Mouse (Mus musculus): ENCODE data around the gene C1ql4. TPM values are rescaled to one million over a fixed set of nuclear protein-coding genes. Genes with fewer than 3 reads are reported as not detected.

The C1ql4 gene
- polyA plus RNA-seq, 1 experiment, result 0.08 TPM

- Histone ChIP-seq H3K36me3 (ENCODE audit: control insufficient read depth, insufficient read depth, low read length) (no peaks in the 10 kb centered on the region), H3K27ac (ENCODE audit: control insufficient read depth, insufficient read depth, low read length) (no peak overlapping the region), H3K4me1 (replicated peaks; ENCODE audit: control insufficient read depth, insufficient read depth, low read length) (0 out of 2 replicates have a peak, but pooled peaks cover 4% of the 10 kb centered on the region), H3K4me3 (ENCODE audit: control insufficient read depth, insufficient read depth, low read length) (no peak overlapping the region), H3K27me3 (ENCODE audit: control insufficient read depth, insufficient read depth, low read length) (no peaks in the 10 kb centered on the region; the same call in 1 of the 2 replicates)
- WGBS, result 39% methylated on average over 7 of the region's 7 CpGs
- DNase-seq, result no peak
- TF ChIP-seq CTCF (IDR thresholded peaks at IDR 0.05; ENCODE audit: borderline replicate concordance, control insufficient read depth, extremely low read depth, insufficient read depth, low read length, poor library complexity) (no peak), POLR2A (IDR thresholded peaks at IDR 0.05; ENCODE audit: control insufficient read depth, extremely low read depth, insufficient read depth, low read length, poor library complexity) (no peak)
Observed at GRCm38 (mm10) chr15:99105238-99105637, 17.6 kb upstream of the C1ql4 start.

DNA sequence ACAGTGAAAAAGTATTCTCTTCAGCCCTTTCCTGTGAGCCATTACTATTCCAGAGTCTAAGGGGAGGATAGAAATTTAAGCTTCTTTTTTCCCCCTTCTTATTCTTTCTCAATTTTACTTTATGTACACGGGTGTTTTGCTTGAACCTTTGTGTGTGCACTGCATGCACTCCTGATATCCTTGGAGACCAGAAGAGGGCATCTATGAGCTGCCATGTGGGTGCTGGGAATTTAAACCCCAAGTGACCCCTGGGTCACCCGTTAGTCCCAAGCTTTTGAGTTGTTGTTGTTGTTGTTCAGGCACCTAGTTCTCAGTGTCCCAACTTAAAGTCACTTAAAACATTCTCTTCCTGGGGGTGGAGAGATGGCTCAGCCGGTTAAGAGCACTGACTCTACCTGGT, 12.4 kb upstream of the C1ql4 start:
- peaks cover 34% of the 10 kb centered on the region for H3K27me3 ChIP-seq (ENCODE audit: control insufficient read depth, insufficient read depth, low read length)

DNA sequence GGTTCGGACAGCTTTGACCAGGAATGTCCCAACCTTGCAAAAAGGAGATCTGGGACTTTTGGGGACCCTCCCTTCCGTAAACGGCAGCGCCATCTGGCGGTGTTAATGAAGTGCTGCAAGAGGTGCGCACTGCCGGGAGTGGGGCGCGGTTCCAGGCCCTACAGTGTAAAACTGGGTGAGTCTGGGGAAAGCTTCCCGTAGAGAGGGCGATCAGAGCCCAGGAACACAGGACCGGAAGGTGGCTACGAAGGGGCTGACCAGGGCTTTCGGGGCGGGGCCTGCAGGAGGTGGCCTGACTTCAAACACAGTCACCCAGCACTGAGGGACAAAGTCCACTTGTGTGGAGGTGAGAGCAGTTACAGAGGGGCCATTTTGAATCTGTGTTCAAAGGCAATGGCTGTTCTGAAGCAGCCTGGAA, 11.5 kb upstream of the C1ql4 start:
- Histone ChIP-seq H3K4me3 (ENCODE audit: control insufficient read depth, insufficient read depth, low read length) (no peak overlapping the region), H3K27me3 (ENCODE audit: control insufficient read depth, insufficient read depth, low read length) (peaks cover 38% of the 10 kb centered on the region), H3K36me3 (ENCODE audit: control insufficient read depth, insufficient read depth, low read length) (no peaks in the 10 kb centered on the region), H3K27ac (ENCODE audit: control insufficient read depth, insufficient read depth, low read length) (no peak overlapping the region), H3K4me1 (replicated peaks; ENCODE audit: control insufficient read depth, insufficient read depth, low read length) (0 out of 2 replicates have a peak, but pooled peaks cover 3% of the 10 kb centered on the region)
- WGBS, result 6% methylated on average over 15 of the region's 15 CpGs
- TF ChIP-seq POLR2A (IDR thresholded peaks at IDR 0.05; ENCODE audit: control insufficient read depth, extremely low read depth, insufficient read depth, low read length, poor library complexity) (no peak), CTCF (IDR thresholded peaks at IDR 0.05; ENCODE audit: borderline replicate concordance, control insufficient read depth, extremely low read depth, insufficient read depth, low read length, poor library complexity) (peak; percentile 81; the same call in 1 of the 2 replicates)
- peak; percentile 31 for DNase-seq

More for the DNA sequence above, 12.4 kb upstream of the C1ql4 start:
- WGBS, result 51% methylated on average over 3 of the region's 3 CpGs
- no peak for DNase-seq
- Histone ChIP-seq H3K4me1 (replicated peaks; ENCODE audit: control insufficient read depth, insufficient read depth, low read length) (0 out of 2 replicates have a peak, but pooled peaks cover 3% of the 10 kb centered on the region), H3K4me3 (ENCODE audit: control insufficient read depth, insufficient read depth, low read length) (no peak overlapping the region), H3K36me3 (ENCODE audit: control insufficient read depth, insufficient read depth, low read length) (no peaks in the 10 kb centered on the region), H3K27ac (ENCODE audit: control insufficient read depth, insufficient read depth, low read length) (no peak overlapping the region)
- no peak for TF ChIP-seq POLR2A (IDR thresholded peaks at IDR 0.05; ENCODE audit: control insufficient read depth, extremely low read depth, insufficient read depth, low read length, poor library complexity)
- TF ChIP-seq CTCF (IDR thresholded peaks at IDR 0.05; ENCODE audit: borderline replicate concordance, control insufficient read depth, extremely low read depth, insufficient read depth, low read length, poor library complexity), result no peak

DNA sequence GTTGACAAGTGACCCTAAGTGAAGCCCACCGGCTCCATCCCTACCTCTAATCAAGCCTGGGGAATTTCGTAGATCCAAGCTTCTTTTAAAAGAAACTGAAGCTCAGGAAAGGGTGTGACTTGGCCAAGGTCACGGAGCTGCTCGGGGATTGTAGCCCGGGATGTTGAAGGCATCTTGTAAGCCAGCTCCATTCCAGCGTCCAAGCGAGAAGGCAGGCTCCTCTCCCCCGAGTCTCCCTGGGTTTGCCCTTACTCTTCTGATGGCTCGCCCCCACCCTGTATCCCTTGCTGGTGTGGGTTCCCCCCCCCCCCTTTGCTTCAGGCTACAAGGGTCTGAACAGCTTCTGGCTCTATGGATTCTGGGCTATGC, 10.9 kb upstream of the C1ql4 start:
- Histone ChIP-seq H3K4me1 (replicated peaks; ENCODE audit: control insufficient read depth, insufficient read depth, low read length) (0 out of 2 replicates have a peak, but pooled peaks cover 8% of the 10 kb centered on the region), H3K27ac (ENCODE audit: control insufficient read depth, insufficient read depth, low read length) (no peak overlapping the region), H3K36me3 (ENCODE audit: control insufficient read depth, insufficient read depth, low read length) (no peaks in the 10 kb centered on the region), H3K27me3 (ENCODE audit: control insufficient read depth, insufficient read depth, low read length) (peaks cover 44% of the 10 kb centered on the region), H3K4me3 (ENCODE audit: control insufficient read depth, insufficient read depth, low read length) (no peak overlapping the region)
- TF ChIP-seq POLR2A (IDR thresholded peaks at IDR 0.05; ENCODE audit: control insufficient read depth, extremely low read depth, insufficient read depth, low read length, poor library complexity) (no peak), CTCF (IDR thresholded peaks at IDR 0.05; ENCODE audit: borderline replicate concordance, control insufficient read depth, extremely low read depth, insufficient read depth, low read length, poor library complexity) (no peak)
- DNase-seq, result no peak
- 11% methylated on average over 9 of the region's 9 CpGs for WGBS

GRCm38 (mm10) chr15:99097840-99098492, 10.3 kb upstream of the C1ql4 start:
- 4% methylated on average over 39 of the region's 39 CpGs for WGBS
- Histone ChIP-seq H3K36me3 (ENCODE audit: control insufficient read depth, insufficient read depth, low read length) (no peaks in the 10 kb centered on the region), H3K4me1 (replicated peaks; ENCODE audit: control insufficient read depth, insufficient read depth, low read length) (0 out of 2 replicates have a peak, but pooled peaks cover 8% of the 10 kb centered on the region), H3K27ac (ENCODE audit: control insufficient read depth, insufficient read depth, low read length) (no peak overlapping the region), H3K27me3 (ENCODE audit: control insufficient read depth, insufficient read depth, low read length) (peaks cover 47% of the 10 kb centered on the region), H3K4me3 (ENCODE audit: control insufficient read depth, insufficient read depth, low read length) (no peak overlapping the region)
- no peak for TF ChIP-seq CTCF (IDR thresholded peaks at IDR 0.05; ENCODE audit: borderline replicate concordance, control insufficient read depth, extremely low read depth, insufficient read depth, low read length, poor library complexity)
- no peak for TF ChIP-seq POLR2A (IDR thresholded peaks at IDR 0.05; ENCODE audit: control insufficient read depth, extremely low read depth, insufficient read depth, low read length, poor library complexity)
- DNase-seq, result no peak

DNA sequence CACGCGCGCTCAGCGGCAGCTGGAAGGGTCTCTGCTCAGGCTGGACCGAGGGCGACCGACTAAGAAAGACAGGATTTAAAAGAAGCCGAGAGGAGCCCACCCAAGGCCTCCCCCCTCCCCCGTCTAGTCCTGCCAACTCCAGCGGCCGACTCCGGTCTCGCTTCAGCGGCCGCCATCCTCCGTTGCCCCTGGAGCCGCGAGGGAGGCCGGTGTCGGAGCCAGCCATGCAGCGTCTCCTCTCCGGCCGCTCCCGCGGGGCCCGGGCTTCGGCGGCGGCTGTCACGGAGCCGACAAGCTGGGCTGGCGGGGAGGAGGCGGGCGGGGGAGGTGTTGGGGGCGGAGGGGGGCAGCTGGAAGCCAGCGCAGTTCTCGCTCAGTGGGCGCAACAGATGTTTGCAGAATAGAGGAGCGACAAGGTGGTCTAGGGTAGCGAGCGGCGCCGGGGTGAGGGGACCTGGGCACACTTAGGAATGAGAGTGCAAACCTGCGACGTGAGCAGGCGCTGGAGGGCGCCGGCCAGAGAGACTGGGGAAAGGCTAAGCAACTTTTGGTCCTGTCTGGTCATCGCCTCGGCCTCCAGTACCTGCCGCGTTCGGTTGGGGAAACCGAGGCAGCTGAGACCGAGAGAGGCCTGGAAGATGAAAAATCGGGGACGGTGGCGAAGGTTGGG, 9.3 kb upstream of the C1ql4 start:
- TF ChIP-seq CTCF (IDR thresholded peaks at IDR 0.05; ENCODE audit: borderline replicate concordance, control insufficient read depth, extremely low read depth, insufficient read depth, low read length, poor library complexity) (no peak), POLR2A (IDR thresholded peaks at IDR 0.05; ENCODE audit: control insufficient read depth, extremely low read depth, insufficient read depth, low read length, poor library complexity) (no peak)
- peaks cover 50% of the 10 kb centered on the region for H3K27me3 ChIP-seq (ENCODE audit: control insufficient read depth, insufficient read depth, low read length)
- no peak for DNase-seq
- no peak overlapping the region for H3K27ac ChIP-seq (ENCODE audit: control insufficient read depth, insufficient read depth, low read length)
- H3K4me3 ChIP-seq (ENCODE audit: control insufficient read depth, insufficient read depth, low read length), result no peak overlapping the region
- H3K4me1 ChIP-seq (replicated peaks; ENCODE audit: control insufficient read depth, insufficient read depth, low read length), result 0 out of 2 replicates have a peak, but pooled peaks cover 8% of the 10 kb centered on the region
- WGBS, result 3% methylated on average over 58 of the region's 58 CpGs
- no peaks in the 10 kb centered on the region for H3K36me3 ChIP-seq (ENCODE audit: control insufficient read depth, insufficient read depth, low read length)

Data from thymus, adult 2 months (tissue).